ENCODE assay signal across 8 mouse cellular contexts in the genomic region with DNA sequence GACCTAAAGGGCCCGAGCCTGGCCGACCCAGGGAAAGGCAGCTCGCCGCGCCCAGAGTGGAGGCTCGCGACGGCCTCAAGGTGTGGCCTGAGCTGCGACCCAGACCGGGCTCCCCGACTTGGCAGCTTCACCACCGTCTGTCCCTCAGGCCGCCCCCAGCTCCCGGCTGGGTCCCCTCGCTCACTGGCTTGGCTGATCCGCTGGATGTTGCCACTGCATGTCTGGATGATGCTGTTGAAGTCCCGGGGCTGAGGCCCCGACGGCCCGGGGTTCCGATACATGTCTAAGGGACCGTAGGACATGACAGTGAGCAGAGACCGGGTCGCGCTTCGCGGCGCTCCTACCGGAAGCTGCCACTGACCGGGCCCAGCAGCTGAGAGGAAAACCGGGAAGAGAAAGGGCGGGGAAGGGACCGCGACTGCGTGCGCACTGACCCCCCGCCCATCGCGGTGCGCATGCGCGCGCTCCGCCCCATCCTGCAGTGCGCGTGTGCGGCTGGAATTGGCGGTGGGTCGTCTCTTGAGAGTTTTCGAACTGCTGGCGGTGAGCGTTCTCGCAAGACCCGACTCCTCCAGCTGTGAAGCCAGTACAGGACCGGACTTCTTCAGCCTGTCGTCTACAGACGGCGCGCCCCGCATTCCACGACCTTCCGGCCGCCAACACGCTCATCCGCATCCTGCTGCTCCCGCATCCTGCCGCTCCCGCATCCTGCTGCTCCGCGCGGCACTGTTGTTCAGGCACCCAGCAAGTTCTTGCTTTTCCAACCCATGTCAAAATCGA. TPM values are rescaled to one million over a fixed set of nuclear protein-coding genes. Genes with fewer than 3 reads are reported as not detected.
DNase-seq lines count a peak whose midpoint lies in the region; ATAC-seq lines count a peak whose summit lies in the region.

A gene (minus strand): TSS at position 446 of the 780 bp plus-strand sequence.

- no peaks in the 10 kb centered on the region for H3K9me3 ChIP-seq in hindbrain, embryonic 12.5 days (replicated peaks)

- H3K27ac ChIP-seq in hindbrain, embryonic 12.5 days = peak within 1 kb of the TSS; percentile 89

- DNase-seq in Muller cell, postnatal 12 days (ENCODE audit: inconsistent ontology term) = peak; percentile 95
- peak; percentile 87 for DNase-seq in cerebellum, adult 9-11 months
- peak; percentile 83 to 89 for DNase-seq in frontal cortex, postnatal 10 days (ENCODE audit: low spot score in 2 of 2)
- peak; percentile 90 to 92 for DNase-seq in layer of hippocampus, postnatal 14 days (ENCODE audit: low spot score in 2 of 2)
- peak; percentile 90 for DNase-seq in lung, postnatal 14 days
- DNase-seq in retina, adult 2 months (ENCODE audit: low read depth, low spot score) = peak; percentile 67
- peak; percentile 85 to 86 for DNase-seq in thymus, postnatal 36 days

- peak within 1 kb of the TSS; percentile 89 for H3K4me2 ChIP-seq in hindbrain, embryonic 12.5 days (replicated peaks)

- H3K36me3 ChIP-seq in hindbrain, embryonic 12.5 days = no peaks in the 10 kb centered on the region

- peaks cover 19% of the 10 kb centered on the region for H3K4me1 ChIP-seq in hindbrain, embryonic 12.5 days

- H3K9ac ChIP-seq in hindbrain, embryonic 12.5 days = peak within 1 kb of the TSS; percentile 95

- WGBS in hindbrain, embryonic 12.5 days = under 1% methylated on average over 72 of the region's 72 CpGs

- no peaks in the 10 kb centered on the region for H3K27me3 ChIP-seq in hindbrain, embryonic 12.5 days

- peak; percentile 96 for ATAC-seq in hindbrain, embryonic 12.5 days (ENCODE audit: low FRiP score)

- peak within 1 kb of the TSS; percentile 96 for H3K4me3 ChIP-seq in hindbrain, embryonic 12.5 days

RNA-seq across cellular contexts. Expression of the gene that starts here (rescaled TPM):
- 100 and 104 TPM in 2 replicates for polyA plus RNA-seq in hindbrain, embryonic 12.5 days (2016; fragmentation: Nextera tagmentation; extraction: Ambion mirVana)
- 100 to 1,000 TPM; 104 to 105 TPM for total RNA-seq in layer of hippocampus, postnatal 14 days (2021)

Comparison
In these comparisons a context has a peak if more than half of its experiments do, and no peak if none do; other contexts are left out.
1. Peak in every context shown above with its lines: DNase-seq, ATAC-seq, H3K4me3 ChIP-seq and H3K27ac ChIP-seq.